Mouse (Mus musculus): Measurements from ENCODE around the gene Hsp90ab1. TPM values are rescaled to one million over a fixed set of nuclear protein-coding genes. Genes with fewer than 3 reads are reported as not detected.

The Hsp90ab1 gene
- polyA plus RNA-seq, 1 experiment from 2014 or later: 1,459 TPM

GRCm38 (mm10) chr17:45586449-45586837 lies 13.4 kb upstream of the Hsp90ab1 start:
- H3K4me1 ChIP-seq: peaks cover 16% of the 10 kb centered on the region
- H3K4me3 ChIP-seq: no peak overlapping the region
- ATAC-seq (ENCODE audit: low FRiP score, low read depth): no peak
- H3K27me3 ChIP-seq: no peaks in the 10 kb centered on the region
- H3K9ac ChIP-seq (replicated peaks): no peak overlapping the region
- WGBS: 94% methylated on average over 3 of the region's 3 CpGs
- 0 out of 2 replicates have a peak, but pooled peaks cover 5% of the 10 kb centered on the region for H3K36me3 ChIP-seq
- no peak overlapping the region for H3K27ac ChIP-seq (replicated peaks)
- H3K9me3 ChIP-seq: no peaks in the 10 kb centered on the region
- H3K4me2 ChIP-seq (replicated peaks): no peak overlapping the region

- ATAC-seq (ENCODE audit: low FRiP score, low read depth): no peak
- Histone ChIP-seq H3K4me1 (peaks cover 20% of the 10 kb centered on the region), H3K36me3 (0 out of 2 replicates have a peak, but pooled peaks cover 5% of the 10 kb centered on the region), H3K4me3 (no peak overlapping the region), H3K9me3 (no peaks in the 10 kb centered on the region), H3K9ac (replicated peaks) (no peak overlapping the region), H3K27ac (replicated peaks) (peak overlapping the region; percentile 69; the same call in 1 of the 2 replicates), H3K27me3 (no peaks in the 10 kb centered on the region), H3K4me2 (replicated peaks) (no peak overlapping the region)
- 56% methylated on average over 23 of the region's 23 CpGs for WGBS
Measured at GRCm38 (mm10) chr17:45585725-45586448, 12.8 kb upstream of the Hsp90ab1 start.

- Histone ChIP-seq H3K27ac (replicated peaks) (peak overlapping the region; percentile 69), H3K27me3 (no peaks in the 10 kb centered on the region), H3K4me3 (no peak overlapping the region), H3K36me3 (0 out of 2 replicates have a peak, but pooled peaks cover 5% of the 10 kb centered on the region), H3K4me1 (peaks cover 20% of the 10 kb centered on the region), H3K9ac (replicated peaks) (no peak overlapping the region), H3K4me2 (replicated peaks) (no peak overlapping the region), H3K9me3 (no peaks in the 10 kb centered on the region)
- WGBS: 15% methylated on average over 14 of the region's 14 CpGs
- peak; percentile 66 for ATAC-seq (ENCODE audit: low FRiP score, low read depth)
Measured at GRCm38 (mm10) chr17:45584939-45585678, 12.0 kb upstream of the Hsp90ab1 start.

- no peaks in the 10 kb centered on the region for H3K9me3 ChIP-seq
- 0 out of 2 replicates have a peak, but pooled peaks cover 5% of the 10 kb centered on the region for H3K36me3 ChIP-seq
- H3K4me1 ChIP-seq: peaks cover 20% of the 10 kb centered on the region
- no peak overlapping the region for H3K4me3 ChIP-seq
- peak overlapping the region; percentile 34; the same call in 1 of the 2 replicates for H3K9ac ChIP-seq (replicated peaks)
- H3K27ac ChIP-seq (replicated peaks): peak overlapping the region; percentile 69
- WGBS: 39% methylated on average over 12 of the region's 12 CpGs
- ATAC-seq (ENCODE audit: low FRiP score, low read depth): peak; percentile 10; the same call in 1 of the 2 replicates
- H3K4me2 ChIP-seq (replicated peaks): no peak overlapping the region; the same call in 1 of the 2 replicates
- H3K27me3 ChIP-seq: no peaks in the 10 kb centered on the region
Measured at GRCm38 (mm10) chr17:45584096-45584896, 11.2 kb upstream of the Hsp90ab1 start.

GRCm38 (mm10) chr17:45582715-45583355 lies 9.8 kb upstream of the Hsp90ab1 start:
- no peak overlapping the region for H3K4me2 ChIP-seq (replicated peaks)
- H3K9me3 ChIP-seq: no peaks in the 10 kb centered on the region
- H3K4me1 ChIP-seq: peaks cover 20% of the 10 kb centered on the region
- 0 out of 2 replicates have a peak, but pooled peaks cover 5% of the 10 kb centered on the region for H3K36me3 ChIP-seq
- no peak for ATAC-seq (ENCODE audit: low FRiP score, low read depth)
- no peak overlapping the region for H3K27ac ChIP-seq (replicated peaks)
- no peak overlapping the region for H3K4me3 ChIP-seq
- 72% methylated on average over 6 of the region's 6 CpGs for WGBS
- no peak overlapping the region for H3K9ac ChIP-seq (replicated peaks)
- no peaks in the 10 kb centered on the region for H3K27me3 ChIP-seq

GRCm38 (mm10) chr17:45582188-45582587 lies 9.1 kb upstream of the Hsp90ab1 start:
- no peak overlapping the region for H3K4me3 ChIP-seq
- WGBS: 96% methylated on average over 6 of the region's 6 CpGs
- H3K27ac ChIP-seq (replicated peaks): no peak overlapping the region
- H3K9ac ChIP-seq (replicated peaks): no peak overlapping the region
- H3K4me2 ChIP-seq (replicated peaks): no peak overlapping the region
- H3K9me3 ChIP-seq: no peaks in the 10 kb centered on the region
- ATAC-seq (ENCODE audit: low FRiP score, low read depth): no peak
- H3K27me3 ChIP-seq: no peaks in the 10 kb centered on the region
- H3K36me3 ChIP-seq: 0 out of 2 replicates have a peak, but pooled peaks cover 4% of the 10 kb centered on the region
- peaks cover 20% of the 10 kb centered on the region for H3K4me1 ChIP-seq

GRCm38 (mm10) chr17:45581567-45581983 lies 8.5 kb upstream of the Hsp90ab1 start:
- H3K4me3 ChIP-seq: no peak overlapping the region
- no peak for ATAC-seq (ENCODE audit: low FRiP score, low read depth)
- H3K4me2 ChIP-seq (replicated peaks): no peak overlapping the region
- H3K36me3 ChIP-seq: no peaks in the 10 kb centered on the region
- H3K9ac ChIP-seq (replicated peaks): no peak overlapping the region
- H3K27me3 ChIP-seq: no peaks in the 10 kb centered on the region
- no peak overlapping the region for H3K27ac ChIP-seq (replicated peaks)
- 17% methylated on average over 2 of the region's 2 CpGs for WGBS
- peaks cover 20% of the 10 kb centered on the region for H3K4me1 ChIP-seq
- H3K9me3 ChIP-seq: no peaks in the 10 kb centered on the region

GRCm38 (mm10) chr17:45580958-45581477 lies 7.9 kb upstream of the Hsp90ab1 start:
- no peaks in the 10 kb centered on the region for H3K36me3 ChIP-seq
- H3K4me2 ChIP-seq (replicated peaks): no peak overlapping the region
- no peak for ATAC-seq (ENCODE audit: low FRiP score, low read depth)
- peaks cover 20% of the 10 kb centered on the region for H3K4me1 ChIP-seq
- 44% methylated on average over 12 of the region's 12 CpGs for WGBS
- H3K9ac ChIP-seq (replicated peaks): no peak overlapping the region
- no peak overlapping the region for H3K27ac ChIP-seq (replicated peaks)
- H3K27me3 ChIP-seq: no peaks in the 10 kb centered on the region
- H3K4me3 ChIP-seq: no peak overlapping the region
- no peaks in the 10 kb centered on the region for H3K9me3 ChIP-seq

- H3K27me3 ChIP-seq: no peaks in the 10 kb centered on the region
- no peak overlapping the region for H3K27ac ChIP-seq (replicated peaks)
- peaks cover 17% of the 10 kb centered on the region for H3K4me1 ChIP-seq
- WGBS: 93% methylated on average over 4 of the region's 4 CpGs
- ATAC-seq (ENCODE audit: low FRiP score, low read depth): no peak
- no peak overlapping the region for H3K4me3 ChIP-seq
- H3K9me3 ChIP-seq: no peaks in the 10 kb centered on the region
- no peak overlapping the region for H3K4me2 ChIP-seq (replicated peaks)
- no peaks in the 10 kb centered on the region for H3K36me3 ChIP-seq
- H3K9ac ChIP-seq (replicated peaks): 0 out of 2 replicates have a peak overlapping the region, but pooled peaks have one; percentile 15
Measured at GRCm38 (mm10) chr17:45579554-45579953, 6.5 kb upstream of the Hsp90ab1 start.

GRCm38 (mm10) chr17:45578843-45579242 lies 5.8 kb upstream of the Hsp90ab1 start:
- no peaks in the 10 kb centered on the region for H3K36me3 ChIP-seq
- H3K4me2 ChIP-seq (replicated peaks): no peak overlapping the region
- ATAC-seq (ENCODE audit: low FRiP score, low read depth): no peak
- no peak overlapping the region for H3K27ac ChIP-seq (replicated peaks)
- peaks cover 17% of the 10 kb centered on the region for H3K4me1 ChIP-seq
- H3K9me3 ChIP-seq: no peaks in the 10 kb centered on the region
- WGBS: 65% methylated on average over 7 of the region's 7 CpGs
- H3K4me3 ChIP-seq: no peak overlapping the region
- no peaks in the 10 kb centered on the region for H3K27me3 ChIP-seq
- H3K9ac ChIP-seq (replicated peaks): no peak overlapping the region

- Histone ChIP-seq H3K27me3 (no peaks in the 10 kb centered on the region), H3K27ac (replicated peaks) (no peak overlapping the region), H3K4me3 (no peak overlapping the region), H3K36me3 (no peaks in the 10 kb centered on the region), H3K9ac (replicated peaks) (no peak overlapping the region), H3K9me3 (no peaks in the 10 kb centered on the region), H3K4me2 (replicated peaks) (no peak overlapping the region), H3K4me1 (peaks cover 17% of the 10 kb centered on the region)
- 70% methylated on average over 5 of the region's 5 CpGs for WGBS
- no peak for ATAC-seq (ENCODE audit: low FRiP score, low read depth)
Measured at GRCm38 (mm10) chr17:45578242-45578641, 5.2 kb upstream of the Hsp90ab1 start.

Measured in midbrain, embryonic 12.5 days (tissue).